Mouse (Mus musculus): ENCODE results near the gene Olfr1016. TPM values are rescaled to one million over a fixed set of nuclear protein-coding genes. Genes with fewer than 3 reads are reported as not detected.

Gene Olfr1016
- total RNA-seq (2021): not detected
- long read RNA-seq, experiment 1: 0 reads
- long read RNA-seq, experiment 2: 0 reads

- DNase-seq: no peak
- intact Hi-C loops (cut with DNase I; ENCODE audit: low total_unique reads): no loop called here
Observed at GRCm38 (mm10) chr2:85802444-85802843, at the start of gene Olfr1016. Gene Olfr1016 (minus strand): TSS chr2:85802544.

GRCm38 (mm10) chr2:85846730-85847129 lies 44.4 kb upstream of the Olfr1016 start, which contains the start of gene Olfr1020:
Gene Olfr1020 (plus strand): TSS chr2:85847030.
- no peak for DNase-seq
- intact Hi-C loops (cut with DNase I; ENCODE audit: low total_unique reads): no loop called here

- no peak for DNase-seq
- intact Hi-C loops (cut with DNase I; ENCODE audit: low total_unique reads): no loop called here
Observed at GRCm38 (mm10) chr2:85845383-85845782, 43.0 kb upstream of the Olfr1016 start, which contains the start of gene Olfr1019. Gene Olfr1019 (minus strand): TSS chr2:85845483.

GRCm38 (mm10) chr2:85818179-85818578 lies 15.8 kb upstream of the Olfr1016 start, which contains the start of gene Olfr1018:
Gene Olfr1018 (plus strand): TSS chr2:85818479.
- intact Hi-C loops (cut with DNase I; ENCODE audit: low total_unique reads): no loop called here

GRCm38 (mm10) chr2:85804501-85804900 lies 2.2 kb upstream of the Olfr1016 start:
- intact Hi-C loops (cut with DNase I; ENCODE audit: low total_unique reads): no loop called here
- DNase-seq: no peak

More at GRCm38 (mm10) chr2:85818179-85818578, 15.8 kb upstream of the Olfr1016 start, which contains the start of gene Olfr1018:
- DNase-seq: no peak

- intact Hi-C loops (cut with DNase I; ENCODE audit: low total_unique reads): no loop called here
- DNase-seq: no peak
Observed at GRCm38 (mm10) chr2:85792331-85792730, 10.0 kb downstream of the Olfr1016 start.

GRCm38 (mm10) chr2:85781717-85782116 lies 20.6 kb downstream of the Olfr1016 start, which contains the start of gene Olfr1015:
Gene Olfr1015 (plus strand): TSS chr2:85782017.
- no peak for DNase-seq
- intact Hi-C loops (cut with DNase I; ENCODE audit: low total_unique reads): no loop called here

- DNase-seq: no peak
- intact Hi-C loops (cut with DNase I; ENCODE audit: low total_unique reads): no loop called here
Observed at GRCm38 (mm10) chr2:85772413-85772812, 29.9 kb downstream of the Olfr1016 start, which contains the start of gene Olfr1014. Gene Olfr1014 (plus strand): TSS chr2:85772713.

- DNase-seq: no peak
- intact Hi-C loops (cut with DNase I; ENCODE audit: low total_unique reads): no loop called here
Observed at GRCm38 (mm10) chr2:85766798-85767197, 35.5 kb downstream of the Olfr1016 start, which contains the start of gene Olfr1013. Gene Olfr1013 (plus strand): TSS chr2:85767098.

GRCm38 (mm10) chr2:85762666-85763065 lies 39.7 kb downstream of the Olfr1016 start, which contains the start of gene Olfr1012:
Gene Olfr1012 (minus strand): TSS chr2:85762766.
- no peak for DNase-seq
- intact Hi-C loops (cut with DNase I; ENCODE audit: low total_unique reads): no loop called here

GRCm38 (mm10) chr2:85753822-85754221 lies 48.5 kb downstream of the Olfr1016 start:
- DNase-seq: no peak
- intact Hi-C loops (cut with DNase I; ENCODE audit: low total_unique reads): no loop called here

Other genes with a start within 250 kb of the Olfr1016 start
- not detected for gene Olfr996, start 223.3 kb downstream of the Olfr1016 start, total RNA-seq (2021)
- not detected for gene Olfr998, start 213.6 kb downstream of the Olfr1016 start, total RNA-seq (2021)
- gene Olfr1000, start 190.6 kb downstream of the Olfr1016 start, total RNA-seq (2021): not detected
- not detected for gene Olfr1002, start 151.8 kb downstream of the Olfr1016 start, total RNA-seq (2021)
- not detected for gene Olfr154, start 138.1 kb downstream of the Olfr1016 start, total RNA-seq (2021)
- not detected for gene Olfr1006, start 123.8 kb downstream of the Olfr1016 start, total RNA-seq (2021)
- gene Olfr1008, start 113.1 kb downstream of the Olfr1016 start, total RNA-seq (2021): not detected
- gene Olfr1009, start 87.1 kb downstream of the Olfr1016 start, total RNA-seq (2021): not detected
- not detected for gene Olfr1012, start 39.8 kb downstream of the Olfr1016 start, total RNA-seq (2021)
- gene Olfr1013, start 35.4 kb downstream of the Olfr1016 start, total RNA-seq (2021): not detected
- gene Olfr1014, start 29.8 kb downstream of the Olfr1016 start, total RNA-seq (2021): not detected
- gene Olfr1015, start 20.5 kb downstream of the Olfr1016 start, total RNA-seq (2021): not detected
- gene Olfr1018, start 15.9 kb upstream of the Olfr1016 start, total RNA-seq (2021): not detected
- not detected for gene Olfr1019, start 42.9 kb upstream of the Olfr1016 start, total RNA-seq (2021)
- not detected for gene Olfr1020, start 44.5 kb upstream of the Olfr1016 start, total RNA-seq (2021)
- gene Olfr1022, start 66.0 kb upstream of the Olfr1016 start, total RNA-seq (2021): not detected
- not detected for gene Olfr1023, start 83.1 kb upstream of the Olfr1016 start, total RNA-seq (2021)
- not detected for gene Olfr1024, start 102.5 kb upstream of the Olfr1016 start, total RNA-seq (2021)
- not detected for gene Olfr1025-ps1, start 112.6 kb upstream of the Olfr1016 start, total RNA-seq (2021)
- gene Olfr1026, start 119.0 kb upstream of the Olfr1016 start, total RNA-seq (2021): not detected
- gene Olfr1028, start 147.9 kb upstream of the Olfr1016 start, total RNA-seq (2021): not detected
- not detected for gene Olfr1029, start 171.4 kb upstream of the Olfr1016 start, total RNA-seq (2021)
- not detected for gene Olfr1030, start 176.7 kb upstream of the Olfr1016 start, total RNA-seq (2021)
- gene Olfr1031, start 187.8 kb upstream of the Olfr1016 start, total RNA-seq (2021): not detected
- not detected for gene Olfr1032, start 203.0 kb upstream of the Olfr1016 start, total RNA-seq (2021)
- gene Olfr1033, start 218.1 kb upstream of the Olfr1016 start, total RNA-seq (2021): under 1 TPM in 1 of 2 experiments, not detected in 1; 0.64 TPM
- not detected for gene Olfr1034, start 243.3 kb upstream of the Olfr1016 start, total RNA-seq (2021)

All from gastrocnemius, postnatal 14 days (tissue).